Mouse (Mus musculus) heart, postnatal 0 days (tissue): ENCODE data around the gene Plin2.
"Not testable (repeated sequence)": the region's sequence is repeated elsewhere in the genome, so short reads cannot be mapped to it uniquely, and the experiment has no call there.

ENCODE experiments used
- CTCF ChIP-seq: IDR thresholded peaks from 2 replicates; pipeline ENCODE4 v1.5.1; 2016; ENCODE audit warnings: antibody characterized with exemption, control low read depth, low read depth
- EP300 ChIP-seq: IDR thresholded peaks from 2 replicates; pipeline ENCODE4 v1.6.1; 2016; ENCODE audit warnings: antibody characterized with exemption, low read depth

DNA sequence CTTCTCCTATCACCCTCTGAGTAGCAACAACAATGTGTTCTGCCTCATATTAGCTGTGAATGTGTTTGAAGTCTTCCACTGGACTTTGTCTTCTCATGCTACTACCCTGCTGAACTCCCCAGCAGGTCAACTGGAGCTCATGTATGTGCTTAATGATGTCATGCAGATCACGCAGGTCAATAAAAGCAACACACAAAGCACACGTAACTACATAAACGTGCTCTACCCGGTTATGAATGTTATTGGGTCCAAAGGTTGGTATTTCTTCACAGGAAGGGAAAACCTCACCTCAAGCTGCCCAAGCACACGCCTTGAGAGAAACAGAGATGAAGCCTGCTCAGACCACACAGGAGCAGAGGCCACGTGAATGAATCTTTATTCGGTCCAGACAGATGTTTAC, 43.4 kb downstream of the Plin2 start:
- not testable (repeated sequence) for TF ChIP-seq CTCF, EP300
